Mouse (Mus musculus) activated CD4-positive, CD25-positive, alpha-beta regulatory T cell, adult 4 months (primary cell): ENCODE data around the gene 1700020N15Rik. TPM values are rescaled to one million over a fixed set of nuclear protein-coding genes. Genes with fewer than 3 reads are reported as not detected.
"Not testable (repeated sequence)": the region's sequence is repeated elsewhere in the genome, so short reads cannot be mapped to it uniquely, and the experiment has no call there.

Experiments used
- ATAC-seq: one replicate; pipeline ENCODE4 v1.8.0; 2017
- polyA plus RNA-seq, 2 experiments: library from polyadenylated mRNA; unstranded; fragments of 100-300 nt; shearing (Covaris generic); gene quantifications; one replicate each; pipeline ENCODE4 v1.2.1; 2017

1700020N15Rik gene
- not detected for polyA plus RNA-seq

GRCm38 (mm10) chrX:69945000-69945399 is at the start of gene 1700020N15Rik:
Gene 1700020N15Rik (plus strand): TSS chrX:69945300.
- ATAC-seq = not testable (repeated sequence)

- no peak for ATAC-seq
Observed at GRCm38 (mm10) chrX:69976790-69977579, 31.9 kb downstream of the 1700020N15Rik start.
